Mouse (Mus musculus) brain, embryonic 14.5 days (tissue): ENCODE measurements around the gene Smim12.

Experiments
- CTCF ChIP-seq: fragments of 200-500 bp; IDR thresholded peaks from 2 replicates; pipeline ENCODE4 v1.5.1; 2012; ENCODE audit warnings: inconsistent platforms, mild to moderate bottlenecking, moderate library complexity, borderline replicate concordance; ENCODE audit not compliant: insufficient read depth, insufficient read length; ENCODE audit errors: extremely low read depth
- POLR2A ChIP-seq: fragments of 200-500 bp; IDR thresholded peaks from 2 replicates; pipeline ENCODE4 v1.6.1; 2012; ENCODE audit warnings: mild to moderate bottlenecking, inconsistent platforms, borderline replicate concordance; ENCODE audit not compliant: poor library complexity, insufficient read depth, insufficient read length, severe bottlenecking; ENCODE audit errors: extremely low read depth

DNA sequence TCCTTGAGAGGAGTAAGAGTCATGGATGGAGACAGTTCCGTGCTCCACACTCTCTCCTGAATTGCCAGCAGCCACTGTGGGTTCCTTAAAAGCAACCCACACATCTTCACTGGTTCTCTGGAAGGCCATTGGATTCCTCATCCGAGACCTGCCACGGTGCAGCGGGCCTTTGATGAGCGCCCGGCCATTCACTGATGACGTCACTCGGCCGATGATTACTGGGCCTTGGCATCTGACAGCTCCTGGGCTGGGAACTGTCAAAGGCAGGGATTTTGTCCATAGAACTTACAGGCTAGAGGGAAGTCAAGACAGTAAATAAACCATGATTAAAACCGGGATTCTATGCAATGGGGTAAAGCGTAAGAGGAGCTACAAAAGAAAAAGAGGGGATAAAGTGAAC is 26.5 kb upstream of the Smim12 start:
- no peak for TF ChIP-seq CTCF
- no peak for TF ChIP-seq POLR2A
